Mouse (Mus musculus): ENCODE data around the gene Gpr108. TPM values are rescaled to one million over a fixed set of nuclear protein-coding genes. Genes with fewer than 3 reads are reported as not detected.
A peak's percentile ranks its signal among the peaks of the same experiment; 100 is the strongest.
"Not testable (repeated sequence)": the region's sequence is repeated elsewhere in the genome, so short reads cannot be mapped to it uniquely, and the experiment has no call there.

The Gpr108 gene
- polyA plus RNA-seq, 1 experiment, result 33.1 TPM

DNA sequence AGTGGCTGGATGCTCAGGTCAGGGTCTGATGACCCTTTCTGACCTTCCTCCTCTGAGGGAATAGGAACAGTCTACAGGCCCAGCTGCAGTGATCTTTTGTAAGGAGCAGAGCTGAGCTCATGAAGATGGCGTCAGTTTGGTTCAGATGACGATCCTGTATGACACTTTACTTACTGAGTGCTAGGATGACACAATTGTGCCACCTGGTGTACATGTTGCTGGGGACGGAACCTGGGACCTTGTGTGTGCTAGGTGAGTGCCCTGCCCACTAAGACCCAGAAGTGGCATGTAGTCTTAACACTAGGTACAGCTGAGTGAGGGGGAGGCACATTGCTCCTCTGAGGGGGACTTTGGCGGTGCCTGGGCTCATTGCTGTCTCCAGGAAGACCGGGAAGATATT is 35.7 kb upstream of the Gpr108 start:
- H3K4me1 ChIP-seq, result peaks cover 96% of the 10 kb centered on the region
- no peaks in the 10 kb centered on the region for H3K27me3 ChIP-seq (replicated peaks)
- TF ChIP-seq FLI1 (IDR thresholded peaks at IDR 0.05; ENCODE audit: low read length) (no peak), GATA1 (IDR thresholded peaks at IDR 0.05; ENCODE audit: borderline replicate concordance, low read length) (no peak)
- H3K36me3 ChIP-seq (replicated peaks; ENCODE audit: low read length), result peaks cover 86% of the 10 kb centered on the region
- no peaks in the 10 kb centered on the region for H3K9me3 ChIP-seq
- H3K4me3 ChIP-seq (replicated peaks), result peak overlapping the region; percentile 84

DNA sequence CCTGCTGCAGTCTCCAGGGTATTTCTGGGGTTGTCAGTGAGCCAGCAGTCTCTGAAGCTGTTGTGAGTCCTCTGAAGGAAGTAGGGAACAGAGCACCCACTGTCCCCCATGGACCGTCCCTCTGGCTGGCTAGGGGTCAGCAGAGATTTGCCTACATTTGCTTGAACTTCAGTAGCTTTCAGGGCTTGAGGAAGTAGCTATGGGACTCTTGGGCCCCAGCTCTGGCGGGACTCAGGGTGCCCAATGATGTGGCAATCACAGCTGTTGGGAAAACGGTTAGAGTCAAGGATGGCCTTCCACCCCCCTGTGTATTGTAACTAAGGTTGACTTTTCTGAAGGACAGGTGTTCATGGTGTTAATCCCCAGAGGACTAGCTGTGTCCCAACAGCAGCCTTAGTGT is 32.2 kb upstream of the Gpr108 start:
- H3K36me3 ChIP-seq (replicated peaks; ENCODE audit: low read length), result peaks cover 56% of the 10 kb centered on the region
- TF ChIP-seq GATA1 (IDR thresholded peaks at IDR 0.05; ENCODE audit: borderline replicate concordance, low read length), result no peak
- no peak for TF ChIP-seq FLI1 (IDR thresholded peaks at IDR 0.05; ENCODE audit: low read length)
- H3K4me1 ChIP-seq, result peaks cover 88% of the 10 kb centered on the region
- H3K27me3 ChIP-seq (replicated peaks), result no peaks in the 10 kb centered on the region
- no peaks in the 10 kb centered on the region for H3K9me3 ChIP-seq
- peak overlapping the region; percentile 99 for H3K4me3 ChIP-seq (replicated peaks)

DNA sequence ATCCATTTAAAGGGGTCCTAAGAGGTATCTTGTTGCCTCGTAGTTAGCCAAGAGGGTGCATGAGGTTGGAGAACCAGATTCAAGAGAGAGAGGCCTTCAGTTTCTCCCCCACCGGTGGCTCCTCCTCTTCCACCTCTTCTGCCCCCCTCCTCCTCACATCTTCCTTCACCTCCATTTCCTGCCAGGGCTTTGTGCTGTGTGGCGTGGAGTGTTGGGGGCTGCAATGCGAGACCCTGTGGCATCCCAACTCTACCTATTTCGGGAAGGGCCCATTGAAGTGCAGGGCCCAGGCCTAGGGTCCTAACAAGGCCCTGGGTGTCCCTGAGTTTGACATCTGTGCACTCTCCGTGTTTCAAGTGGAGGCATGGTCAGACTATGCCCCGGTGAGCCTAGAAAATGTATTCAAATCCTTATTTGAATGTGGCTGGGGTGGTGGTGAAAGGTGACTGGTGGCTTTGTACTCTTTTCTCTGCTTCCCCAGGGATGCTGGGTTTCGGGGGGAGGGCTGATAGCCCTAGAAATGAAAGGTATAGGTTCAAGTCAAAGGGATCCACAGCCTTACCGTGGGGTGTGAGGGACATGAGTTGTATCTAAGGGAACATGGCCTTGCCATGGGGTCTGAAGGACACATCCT is 31.5 kb upstream of the Gpr108 start:
- TF ChIP-seq GATA1 (IDR thresholded peaks at IDR 0.05; ENCODE audit: borderline replicate concordance, low read length), result no peak
- TF ChIP-seq FLI1 (IDR thresholded peaks at IDR 0.05; ENCODE audit: low read length), result no peak
- H3K4me3 ChIP-seq (replicated peaks), result peak overlapping the region; percentile 99
- no peaks in the 10 kb centered on the region for H3K27me3 ChIP-seq (replicated peaks)
- H3K9me3 ChIP-seq, result no peaks in the 10 kb centered on the region
- peaks cover 49% of the 10 kb centered on the region for H3K36me3 ChIP-seq (replicated peaks; ENCODE audit: low read length)
- peaks cover 85% of the 10 kb centered on the region for H3K4me1 ChIP-seq

DNA sequence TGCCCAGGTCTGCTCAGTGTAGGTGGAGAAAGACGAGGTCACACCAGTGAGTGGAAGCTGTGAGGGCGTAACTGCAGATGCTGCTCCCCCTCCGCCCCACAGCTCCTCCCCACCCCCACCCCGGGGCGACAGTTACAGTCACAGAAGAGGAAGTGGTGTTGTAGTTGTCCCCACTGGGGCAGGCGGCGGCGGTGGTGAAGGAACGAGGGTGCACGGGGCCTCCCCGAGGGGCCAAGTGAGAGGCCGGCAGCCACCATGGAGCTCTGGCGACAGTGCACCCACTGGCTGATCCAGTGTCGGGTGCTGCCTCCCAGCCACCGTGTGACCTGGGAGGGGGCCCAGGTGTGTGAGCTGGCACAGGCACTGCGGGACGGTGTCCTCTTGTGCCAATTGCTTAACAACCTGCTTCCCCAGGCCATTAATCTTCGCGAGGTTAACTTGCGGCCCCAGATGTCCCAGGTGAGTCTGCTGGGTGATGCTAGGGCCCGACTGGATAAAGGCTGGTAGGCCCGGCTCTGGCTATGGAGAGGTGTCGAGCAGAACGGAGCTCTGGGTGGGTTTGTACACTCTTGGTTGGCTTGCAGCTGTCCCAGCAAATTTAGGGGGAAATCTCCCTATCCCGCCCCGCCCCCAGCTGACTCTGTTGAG is 30.8 kb upstream of the Gpr108 start, which contains the start of gene Vav1:
TSS of gene Vav1 (plus strand) at position 158 of the 648 bp plus-strand sequence.
- Histone ChIP-seq H3K36me3 (replicated peaks; ENCODE audit: low read length) (peaks cover 43% of the 10 kb centered on the region), H3K4me3 (replicated peaks) (peak within 1 kb of the TSS; percentile 99), H3K9me3 (no peaks in the 10 kb centered on the region), H3K27me3 (replicated peaks) (no peaks in the 10 kb centered on the region), H3K4me1 (peaks cover 85% of the 10 kb centered on the region)
- no peak for TF ChIP-seq GATA1 (IDR thresholded peaks at IDR 0.05; ENCODE audit: borderline replicate concordance, low read length)
- no peak for TF ChIP-seq FLI1 (IDR thresholded peaks at IDR 0.05; ENCODE audit: low read length)

DNA sequence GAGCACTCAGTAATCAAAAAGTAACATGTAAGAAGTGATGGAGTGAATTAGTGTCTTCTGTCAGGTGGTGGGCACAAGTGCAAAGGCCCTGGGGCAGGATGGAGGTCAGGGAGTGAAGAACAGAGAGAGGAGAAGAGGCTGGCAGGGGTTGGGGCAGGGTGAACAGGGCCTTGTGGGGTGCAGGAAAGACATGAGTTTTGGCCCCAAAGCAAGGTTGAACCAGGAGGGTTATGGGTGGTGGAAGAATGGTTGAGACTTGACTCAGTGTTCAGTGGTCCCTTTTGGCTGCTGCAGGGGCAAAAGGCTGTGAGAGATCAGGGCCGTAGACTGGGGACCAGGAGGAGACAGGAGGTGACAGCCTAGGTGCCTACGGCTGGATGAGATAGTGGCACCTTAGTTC is 30.3 kb upstream of the Gpr108 start:
- TF ChIP-seq FLI1 (IDR thresholded peaks at IDR 0.05; ENCODE audit: low read length) (no peak), GATA1 (IDR thresholded peaks at IDR 0.05; ENCODE audit: borderline replicate concordance, low read length) (no peak)
- H3K27me3 ChIP-seq (replicated peaks), result no peaks in the 10 kb centered on the region
- peak overlapping the region; percentile 99 for H3K4me3 ChIP-seq (replicated peaks)
- no peaks in the 10 kb centered on the region for H3K9me3 ChIP-seq
- H3K36me3 ChIP-seq (replicated peaks; ENCODE audit: low read length), result peaks cover 37% of the 10 kb centered on the region
- H3K4me1 ChIP-seq, result peaks cover 85% of the 10 kb centered on the region

DNA sequence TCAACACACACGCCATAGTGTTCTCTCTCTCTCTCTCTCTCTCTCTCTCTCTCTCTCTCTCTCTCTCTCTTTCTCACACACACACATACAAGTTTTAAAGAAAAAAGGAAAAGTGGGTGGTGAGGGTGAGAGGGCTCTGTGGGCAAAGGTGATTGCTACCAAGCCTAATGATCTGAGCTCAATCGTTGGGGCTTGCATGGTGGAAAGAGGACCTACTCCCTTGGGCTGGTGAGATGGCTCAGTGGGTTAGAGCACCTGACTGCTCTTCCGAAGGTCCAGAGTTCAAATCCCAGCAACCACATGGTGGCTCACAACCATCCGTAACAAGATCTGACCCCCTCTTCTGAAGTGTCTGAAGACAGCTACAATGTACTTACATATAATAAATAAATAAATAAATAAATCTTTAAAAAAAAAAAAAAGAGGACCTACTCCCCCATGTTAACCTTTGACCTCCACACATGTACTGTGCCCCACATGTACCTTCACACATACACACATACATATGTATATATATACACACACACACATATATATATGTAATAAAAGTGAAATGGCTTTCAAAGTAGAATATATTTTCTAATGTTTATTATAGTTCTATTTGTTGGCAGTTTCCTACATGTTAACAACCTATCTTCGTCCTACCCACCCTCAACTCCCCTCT is 29.5 kb upstream of the Gpr108 start:
- H3K9me3 ChIP-seq; H3K27me3 ChIP-seq (replicated peaks): not testable (repeated sequence)
- peaks cover 84% of the 10 kb centered on the region for H3K4me1 ChIP-seq
- peak overlapping the region; percentile 99 for H3K4me3 ChIP-seq (replicated peaks)
- H3K36me3 ChIP-seq (replicated peaks; ENCODE audit: low read length), result peaks cover 29% of the 10 kb centered on the region

DNA sequence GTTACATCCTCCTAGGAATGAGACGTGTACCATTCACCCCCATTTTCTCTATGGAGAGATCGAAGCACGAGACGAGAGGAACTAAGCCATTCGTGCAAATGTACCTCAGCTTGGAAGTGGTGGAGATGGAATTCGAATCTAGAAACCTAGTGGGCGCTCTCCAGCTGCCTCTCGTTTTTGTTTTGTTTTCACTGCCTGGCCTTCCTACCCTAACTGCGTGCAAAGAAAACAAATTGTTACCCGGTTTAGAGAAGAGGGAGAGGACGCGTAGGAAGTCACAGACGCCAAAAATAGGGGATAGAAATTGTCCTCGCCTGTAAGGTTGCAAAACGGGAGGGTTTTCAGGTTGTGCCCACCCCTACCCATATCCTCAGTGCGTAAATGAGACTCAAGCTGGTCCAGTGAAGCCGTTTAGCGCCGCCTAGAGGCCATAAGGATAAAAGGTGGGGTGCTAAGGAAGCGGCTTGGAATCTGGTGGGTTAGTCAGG is 28.4 kb upstream of the Gpr108 start:
- TF ChIP-seq GATA1 (IDR thresholded peaks at IDR 0.05; ENCODE audit: borderline replicate concordance, low read length) (no peak), FLI1 (IDR thresholded peaks at IDR 0.05; ENCODE audit: low read length) (no peak)
- Histone ChIP-seq H3K27me3 (replicated peaks) (no peaks in the 10 kb centered on the region), H3K4me1 (peaks cover 83% of the 10 kb centered on the region), H3K36me3 (replicated peaks; ENCODE audit: low read length) (peaks cover 20% of the 10 kb centered on the region), H3K4me3 (replicated peaks) (peak overlapping the region; percentile 93), H3K9me3 (no peaks in the 10 kb centered on the region)

DNA sequence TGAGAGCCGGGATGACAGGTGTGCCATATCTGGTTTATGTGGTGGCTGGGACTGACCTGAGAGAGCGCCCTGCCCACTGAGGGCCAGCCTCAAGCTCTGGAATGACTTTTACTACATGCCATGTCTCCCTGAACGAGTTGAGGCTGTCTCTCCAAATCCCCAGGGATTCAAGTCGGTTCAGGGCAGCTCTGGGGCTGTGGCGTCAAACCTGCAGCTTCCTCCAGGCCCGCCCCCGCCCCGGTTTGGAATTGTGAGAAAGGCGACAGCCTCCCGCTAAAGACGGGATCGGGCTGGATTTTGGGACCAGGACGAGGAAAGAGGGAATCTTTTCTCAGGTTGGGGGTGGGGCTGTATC is 27.7 kb upstream of the Gpr108 start:
- H3K9me3 ChIP-seq, result no peaks in the 10 kb centered on the region
- peaks cover 15% of the 10 kb centered on the region for H3K36me3 ChIP-seq (replicated peaks; ENCODE audit: low read length)
- TF ChIP-seq GATA1 (IDR thresholded peaks at IDR 0.05; ENCODE audit: borderline replicate concordance, low read length) (no peak), FLI1 (IDR thresholded peaks at IDR 0.05; ENCODE audit: low read length) (no peak)
- peaks cover 82% of the 10 kb centered on the region for H3K4me1 ChIP-seq
- peak overlapping the region; percentile 93 for H3K4me3 ChIP-seq (replicated peaks)
- no peaks in the 10 kb centered on the region for H3K27me3 ChIP-seq (replicated peaks)

DNA sequence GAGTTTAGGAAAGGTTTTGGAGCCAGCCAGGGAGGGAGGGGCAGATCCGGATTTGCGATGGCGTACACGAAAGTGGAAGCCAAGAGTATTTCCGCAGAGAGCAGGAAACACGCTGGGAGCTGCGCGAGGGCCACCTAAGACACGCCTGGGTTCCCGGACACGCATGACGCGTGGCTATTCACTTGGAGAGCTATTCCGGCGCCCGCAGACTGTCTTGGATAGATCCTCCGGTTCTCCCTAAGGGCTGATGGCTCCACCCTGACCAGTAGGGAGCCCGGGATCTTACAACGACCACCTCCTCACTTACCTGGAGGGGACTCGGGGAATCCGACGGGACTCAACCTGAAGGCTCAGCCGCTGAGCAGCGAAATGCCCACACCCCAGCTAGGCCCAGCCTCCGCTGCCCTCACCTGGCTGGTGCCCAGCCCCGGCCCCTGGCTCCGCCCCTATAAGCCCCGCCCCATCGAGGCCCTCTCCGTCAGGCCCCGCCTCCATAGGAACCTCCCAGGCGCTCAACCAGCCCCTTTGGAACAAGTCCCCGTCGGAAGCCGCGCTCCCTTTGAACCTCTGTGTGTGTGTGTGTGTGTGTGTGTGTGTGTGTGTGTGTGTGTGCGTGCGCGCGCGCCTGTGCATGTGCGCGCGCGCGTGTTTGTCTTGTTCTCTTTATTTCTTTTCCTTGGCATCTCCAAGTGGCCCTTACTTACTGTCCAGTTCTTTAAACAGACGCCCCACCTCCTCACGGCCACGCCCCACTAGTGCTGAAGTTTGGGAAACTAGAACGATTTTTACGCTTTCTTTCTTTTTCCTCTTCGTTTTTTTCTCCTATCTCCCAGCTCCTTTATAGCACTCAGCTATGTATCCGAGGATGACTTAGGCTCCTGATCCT is 27.1 kb upstream of the Gpr108 start:
- Histone ChIP-seq H3K27me3 (replicated peaks) (no peaks in the 10 kb centered on the region), H3K9me3 (no peaks in the 10 kb centered on the region), H3K4me3 (replicated peaks) (peak overlapping the region; percentile 93), H3K36me3 (replicated peaks; ENCODE audit: low read length) (peaks cover 9% of the 10 kb centered on the region), H3K4me1 (peaks cover 77% of the 10 kb centered on the region)
- no peak for TF ChIP-seq FLI1 (IDR thresholded peaks at IDR 0.05; ENCODE audit: low read length)
- TF ChIP-seq GATA1 (IDR thresholded peaks at IDR 0.05; ENCODE audit: borderline replicate concordance, low read length), result no peak

Measured in megakaryocyte, embryonic 14.5 days (primary cell).